Mouse (Mus musculus): ENCODE data around the gene Metap1. TPM values are rescaled to one million over a fixed set of nuclear protein-coding genes. Genes with fewer than 3 reads are reported as not detected.
A peak's percentile ranks its signal among the peaks of the same experiment; 100 is the strongest.

Gene Metap1
- polyA plus RNA-seq, 1 experiment from 2014 or later, result 64.6 TPM

DNA sequence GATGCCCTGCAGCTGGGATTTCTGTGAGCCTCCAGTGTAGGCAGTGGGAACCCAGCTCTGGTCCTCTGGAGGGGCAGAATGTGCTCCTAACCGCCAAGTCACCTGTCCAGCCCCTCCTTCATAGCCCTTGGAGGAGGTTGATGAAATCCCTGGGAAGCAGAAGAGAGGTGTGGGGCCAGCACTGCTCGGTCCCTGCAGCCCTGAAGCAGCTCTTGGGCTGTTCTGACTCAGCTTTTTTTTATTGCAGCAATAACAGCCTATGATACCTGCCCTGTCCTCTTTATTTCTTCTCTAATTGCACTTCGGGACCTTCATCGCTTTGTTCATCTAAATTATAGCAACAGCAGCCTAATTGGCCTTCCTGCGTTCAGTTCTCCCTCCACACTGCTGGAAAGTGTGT is 21.2 kb upstream of the Metap1 start:
- Histone ChIP-seq H3K9ac (ENCODE audit: low read depth, low read length) (no peak overlapping the region), H3K36me3 (ENCODE audit: control insufficient read depth, insufficient read depth, low read length) (no peaks in the 10 kb centered on the region), H3K4me1 (replicated peaks; ENCODE audit: control insufficient read depth, insufficient read depth, low read length) (peaks cover 3% of the 10 kb centered on the region; the same call in 1 of the 2 replicates), H3K27me3 (ENCODE audit: control insufficient read depth, insufficient read depth, low read length) (no peaks in the 10 kb centered on the region), H3K4me3 (ENCODE audit: low read depth, low read length) (no peak overlapping the region), H3K9me3 (ENCODE audit: control insufficient read depth, low read length) (no peaks in the 10 kb centered on the region), H3K4me2 (replicated peaks; ENCODE audit: low read depth, low read length) (no peak overlapping the region), H3K27ac (ENCODE audit: low read depth, low read length) (no peak overlapping the region)
- 85% methylated on average over 5 of the region's 5 CpGs for WGBS
- DNase-seq (ENCODE audit: low spot score) (no peak), ATAC-seq (ENCODE audit: low FRiP score) (no peak)

- Histone ChIP-seq H3K27ac (ENCODE audit: low read depth, low read length) (no peak overlapping the region), H3K4me2 (replicated peaks; ENCODE audit: low read depth, low read length) (no peak overlapping the region), H3K27me3 (ENCODE audit: control insufficient read depth, insufficient read depth, low read length) (no peaks in the 10 kb centered on the region), H3K9ac (ENCODE audit: low read depth, low read length) (no peak overlapping the region), H3K36me3 (ENCODE audit: control insufficient read depth, insufficient read depth, low read length) (no peaks in the 10 kb centered on the region), H3K4me3 (ENCODE audit: low read depth, low read length) (no peak overlapping the region), H3K4me1 (replicated peaks; ENCODE audit: control insufficient read depth, insufficient read depth, low read length) (no peaks in the 10 kb centered on the region), H3K9me3 (ENCODE audit: control insufficient read depth, low read length) (no peaks in the 10 kb centered on the region)
- 92% methylated on average over 2 of the region's 2 CpGs for WGBS
- ATAC-seq (ENCODE audit: low FRiP score) (no peak), DNase-seq (ENCODE audit: low spot score) (no peak)
These were observed 20.3 kb upstream of the Metap1 start for GRCm38 (mm10) chr3:138509581-138509980.

DNA sequence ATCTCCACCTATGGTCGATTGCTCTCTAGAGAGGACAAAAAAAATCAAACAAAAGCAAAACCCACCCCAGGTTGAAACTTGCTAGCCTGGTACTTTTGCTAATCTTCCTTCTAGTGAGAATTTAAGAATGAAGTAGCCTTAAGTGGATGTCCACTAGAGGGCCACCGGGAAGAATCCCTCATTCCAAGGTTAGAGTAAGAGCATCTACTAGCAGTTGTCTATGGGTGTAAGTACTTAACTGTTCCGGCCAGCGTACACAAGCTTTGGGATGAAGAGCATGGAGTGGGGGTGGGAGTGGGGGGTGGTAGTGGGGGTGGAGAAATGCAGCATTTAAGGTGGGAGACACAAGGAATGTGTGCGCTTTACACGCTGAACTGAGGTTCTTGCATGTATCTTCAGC is 17.4 kb upstream of the Metap1 start:
- Histone ChIP-seq H3K27me3 (ENCODE audit: control insufficient read depth, insufficient read depth, low read length) (no peaks in the 10 kb centered on the region), H3K4me1 (replicated peaks; ENCODE audit: control insufficient read depth, insufficient read depth, low read length) (no peaks in the 10 kb centered on the region), H3K27ac (ENCODE audit: low read depth, low read length) (no peak overlapping the region), H3K9me3 (ENCODE audit: control insufficient read depth, low read length) (no peaks in the 10 kb centered on the region), H3K9ac (ENCODE audit: low read depth, low read length) (no peak overlapping the region), H3K4me3 (ENCODE audit: low read depth, low read length) (no peak overlapping the region), H3K4me2 (replicated peaks; ENCODE audit: low read depth, low read length) (no peak overlapping the region), H3K36me3 (ENCODE audit: control insufficient read depth, insufficient read depth, low read length) (no peaks in the 10 kb centered on the region)
- no peak for DNase-seq (ENCODE audit: low spot score)
- 59% methylated on average over 6 of the region's 6 CpGs for WGBS
- peak; percentile 56 for ATAC-seq (ENCODE audit: low FRiP score)

DNA sequence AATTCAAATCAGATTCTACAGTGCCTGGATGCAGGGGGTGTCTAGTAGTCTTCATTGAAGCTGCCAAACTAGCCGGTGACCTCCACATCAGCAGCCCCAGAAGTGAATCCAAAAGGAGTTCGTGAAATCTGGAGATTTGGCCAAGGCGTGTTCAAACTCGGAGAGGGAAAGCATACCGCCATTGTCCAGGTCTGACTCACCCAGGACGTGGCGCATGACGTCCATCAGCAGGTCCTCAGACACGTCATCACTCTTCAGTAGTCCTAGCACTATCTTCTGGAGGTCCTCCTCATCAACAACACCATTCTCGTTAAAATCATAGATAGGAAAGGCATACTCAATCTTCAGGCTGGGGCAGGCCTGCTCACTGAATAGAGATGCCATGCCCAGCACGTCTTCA is 14.4 kb upstream of the Metap1 start:
- no peak for ATAC-seq (ENCODE audit: low FRiP score)

GRCm38 (mm10) chr3:138499854-138500740 is 10.8 kb upstream of the Metap1 start:
- Histone ChIP-seq H3K4me1 (replicated peaks; ENCODE audit: control insufficient read depth, insufficient read depth, low read length) (no peaks in the 10 kb centered on the region), H3K9ac (ENCODE audit: low read depth, low read length) (no peak overlapping the region), H3K27me3 (ENCODE audit: control insufficient read depth, insufficient read depth, low read length) (no peaks in the 10 kb centered on the region), H3K27ac (ENCODE audit: low read depth, low read length) (peak overlapping the region; percentile 51), H3K4me3 (ENCODE audit: low read depth, low read length) (no peak overlapping the region), H3K36me3 (ENCODE audit: control insufficient read depth, insufficient read depth, low read length) (no peaks in the 10 kb centered on the region), H3K9me3 (ENCODE audit: control insufficient read depth, low read length) (no peaks in the 10 kb centered on the region), H3K4me2 (replicated peaks; ENCODE audit: low read depth, low read length) (no peak overlapping the region)
- DNase-seq (ENCODE audit: low spot score), result peak; percentile 81
- WGBS, result 20% methylated on average over 15 of the region's 15 CpGs
- peak; percentile 90 for ATAC-seq (ENCODE audit: low FRiP score)

More for the DNA sequence above, 14.4 kb upstream of the Metap1 start:
- H3K27ac ChIP-seq (ENCODE audit: low read depth, low read length), result no peak overlapping the region
- H3K4me3 ChIP-seq (ENCODE audit: low read depth, low read length), result no peak overlapping the region
- no peaks in the 10 kb centered on the region for H3K9me3 ChIP-seq (ENCODE audit: control insufficient read depth, low read length)
- H3K27me3 ChIP-seq (ENCODE audit: control insufficient read depth, insufficient read depth, low read length), result no peaks in the 10 kb centered on the region
- 89% methylated on average over 11 of the region's 11 CpGs for WGBS
- no peaks in the 10 kb centered on the region for H3K36me3 ChIP-seq (ENCODE audit: control insufficient read depth, insufficient read depth, low read length)
- DNase-seq (ENCODE audit: low spot score), result no peak
- H3K4me2 ChIP-seq (replicated peaks; ENCODE audit: low read depth, low read length), result no peak overlapping the region
- no peaks in the 10 kb centered on the region for H3K4me1 ChIP-seq (replicated peaks; ENCODE audit: control insufficient read depth, insufficient read depth, low read length)
- no peak overlapping the region for H3K9ac ChIP-seq (ENCODE audit: low read depth, low read length)

DNA sequence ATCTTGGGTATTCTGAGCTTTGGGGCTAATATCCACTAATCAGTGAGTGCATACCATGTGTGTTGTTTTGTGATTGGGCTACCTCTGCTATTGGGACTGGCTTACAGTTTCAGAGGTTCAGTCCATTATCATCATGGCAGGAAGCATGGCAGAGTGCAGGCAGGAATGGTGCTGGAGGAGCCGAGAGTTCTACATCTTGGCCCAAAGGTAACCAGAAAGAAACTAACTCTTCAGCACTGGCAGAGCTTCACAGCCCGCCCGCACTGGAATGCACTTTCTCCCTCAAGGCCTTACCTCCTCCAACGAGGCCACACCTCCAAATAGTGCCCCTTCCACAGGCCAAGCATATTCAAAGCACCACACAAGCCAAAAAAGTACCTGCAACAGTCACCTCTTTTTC is 9.4 kb upstream of the Metap1 start:
- Histone ChIP-seq H3K9me3 (ENCODE audit: control insufficient read depth, low read length) (no peaks in the 10 kb centered on the region), H3K27me3 (ENCODE audit: control insufficient read depth, insufficient read depth, low read length) (no peaks in the 10 kb centered on the region), H3K4me1 (replicated peaks; ENCODE audit: control insufficient read depth, insufficient read depth, low read length) (no peaks in the 10 kb centered on the region), H3K4me3 (ENCODE audit: low read depth, low read length) (no peak overlapping the region), H3K9ac (ENCODE audit: low read depth, low read length) (no peak overlapping the region), H3K27ac (ENCODE audit: low read depth, low read length) (no peak overlapping the region), H3K36me3 (ENCODE audit: control insufficient read depth, insufficient read depth, low read length) (no peaks in the 10 kb centered on the region), H3K4me2 (replicated peaks; ENCODE audit: low read depth, low read length) (no peak overlapping the region)
- WGBS, result 58% methylated on average over 4 of the region's 4 CpGs
- ATAC-seq (ENCODE audit: low FRiP score) (no peak), DNase-seq (ENCODE audit: low spot score) (no peak)

DNA sequence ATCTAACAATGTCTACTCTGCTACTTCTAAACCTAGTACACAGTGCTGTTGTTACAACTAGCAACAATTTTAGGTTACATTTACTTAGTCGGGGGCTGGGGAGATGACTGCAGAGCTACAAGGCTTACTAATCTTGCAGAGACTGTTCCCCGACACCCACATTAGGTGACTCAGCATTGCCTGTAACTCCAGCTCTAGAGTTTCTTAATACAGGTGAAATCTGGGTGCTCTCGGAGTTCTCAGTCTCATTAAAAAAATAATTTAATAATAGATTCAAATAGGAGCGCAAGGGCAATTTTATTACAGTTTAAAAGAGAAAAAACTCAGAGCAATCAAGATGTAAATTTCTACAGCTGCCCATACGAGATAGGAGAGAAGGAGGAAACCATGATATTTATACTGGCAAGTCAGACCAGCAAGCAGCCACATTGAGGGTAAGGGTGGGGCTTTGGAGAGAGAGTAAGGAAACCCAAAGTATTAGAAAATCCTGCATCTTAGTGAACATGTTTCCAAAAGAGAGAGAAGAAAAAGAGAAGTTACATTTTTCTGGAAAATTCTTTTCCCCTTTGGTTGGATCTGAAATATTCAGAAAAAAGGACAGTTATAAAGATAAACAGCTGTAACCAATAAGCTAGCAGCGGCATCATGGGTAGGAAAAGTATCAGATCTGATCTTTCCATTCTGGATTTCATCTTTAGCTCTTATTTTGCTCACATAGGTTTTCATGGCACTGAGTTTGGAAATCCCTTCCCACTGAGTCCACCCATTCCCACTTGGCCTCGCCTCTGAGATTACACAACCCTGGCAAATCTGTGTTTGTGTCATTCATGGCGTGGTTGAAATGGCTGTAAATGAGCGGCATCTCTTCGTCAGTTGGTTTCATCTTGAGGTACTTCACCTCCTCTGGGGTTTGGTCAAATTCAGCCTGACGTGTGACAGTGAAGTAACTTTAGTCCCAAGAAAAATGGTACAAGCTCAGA is 6.1 kb upstream of the Metap1 start:
- DNase-seq (ENCODE audit: low spot score) (no peak), ATAC-seq (ENCODE audit: low FRiP score) (no peak)
- no peaks in the 10 kb centered on the region for H3K36me3 ChIP-seq (ENCODE audit: control insufficient read depth, insufficient read depth, low read length)
- H3K9me3 ChIP-seq (ENCODE audit: control insufficient read depth, low read length), result no peaks in the 10 kb centered on the region
- H3K9ac ChIP-seq (ENCODE audit: low read depth, low read length), result no peak overlapping the region
- H3K27me3 ChIP-seq (ENCODE audit: control insufficient read depth, insufficient read depth, low read length), result no peaks in the 10 kb centered on the region
- 89% methylated on average over 11 of the region's 11 CpGs for WGBS
- H3K4me2 ChIP-seq (replicated peaks; ENCODE audit: low read depth, low read length), result no peak overlapping the region
- no peak overlapping the region for H3K4me3 ChIP-seq (ENCODE audit: low read depth, low read length)
- H3K27ac ChIP-seq (ENCODE audit: low read depth, low read length), result no peak overlapping the region
- H3K4me1 ChIP-seq (replicated peaks; ENCODE audit: control insufficient read depth, insufficient read depth, low read length), result no peaks in the 10 kb centered on the region

DNA sequence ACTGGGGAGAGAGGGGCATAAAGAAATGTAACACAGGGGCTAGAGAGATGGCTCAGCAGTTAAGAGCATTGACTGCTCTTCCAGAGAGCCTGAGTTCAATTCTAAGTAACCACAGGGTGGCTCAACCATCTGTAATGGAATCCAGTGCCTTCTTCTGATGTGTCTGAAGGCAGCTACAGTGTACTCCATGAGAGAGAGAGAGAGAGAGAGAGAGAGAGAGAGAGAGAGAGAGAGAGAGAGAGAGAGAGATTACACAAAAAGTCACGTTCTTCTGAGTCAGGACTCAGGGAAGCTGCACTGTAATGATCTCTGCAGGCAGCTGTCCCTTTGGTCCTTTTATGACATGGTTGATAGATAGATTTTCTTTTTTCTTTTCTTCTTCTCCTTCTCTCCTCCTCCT is 5.2 kb upstream of the Metap1 start:
- DNase-seq (ENCODE audit: low spot score) (no peak), ATAC-seq (ENCODE audit: low FRiP score) (no peak)
- no peak overlapping the region for H3K27ac ChIP-seq (ENCODE audit: low read depth, low read length)
- H3K4me2 ChIP-seq (replicated peaks; ENCODE audit: low read depth, low read length), result no peak overlapping the region
- H3K4me1 ChIP-seq (replicated peaks; ENCODE audit: control insufficient read depth, insufficient read depth, low read length), result no peaks in the 10 kb centered on the region
- no peak overlapping the region for H3K4me3 ChIP-seq (ENCODE audit: low read depth, low read length)
- H3K9ac ChIP-seq (ENCODE audit: low read depth, low read length), result no peak overlapping the region
- WGBS, result 62% methylated on average over 1 of the region's 1 CpGs
- no peaks in the 10 kb centered on the region for H3K27me3 ChIP-seq (ENCODE audit: control insufficient read depth, insufficient read depth, low read length)
- no peaks in the 10 kb centered on the region for H3K36me3 ChIP-seq (ENCODE audit: control insufficient read depth, insufficient read depth, low read length)
- no peaks in the 10 kb centered on the region for H3K9me3 ChIP-seq (ENCODE audit: control insufficient read depth, low read length)
